In genomic region chr9:106614616-106615015, GRCm38 (mm10) we compare ENCODE assay signal across 33 mouse cellular contexts. TPM values are rescaled to one million over a fixed set of nuclear protein-coding genes. Genes with fewer than 3 reads are reported as not detected.
DNase-seq lines count a peak whose midpoint lies in the region; ATAC-seq and TF ChIP-seq lines count a peak whose summit lies in the region.
"Had no signal": no experiment of that assay in that cellular context is flagged by ENCODE, and none has a peak within 500 bp of the region (broad histone marks: within the 10 kb centered on the region; RNA-seq: fewer than 3 reads in every experiment).

No protein-coding gene starts in this region.

- no peak overlapping the region for H3K4me2 ChIP-seq in hindbrain, postnatal 0 days (ENCODE audit: low read depth, low read length)
- H3K4me2 ChIP-seq in hindbrain, embryonic 12.5 days (replicated peaks), result no peak overlapping the region
- H3K4me2 ChIP-seq in lung, embryonic 15.5 days, result peak overlapping the region; percentile 6; the same call in 1 of the 2 replicates
- H3K4me2 ChIP-seq: forebrain, embryonic 13.5 days; heart, embryonic 13.5 days; hindbrain, embryonic 15.5 days had no signal

- H3K27me3 ChIP-seq in hindbrain, postnatal 0 days (ENCODE audit: insufficient read depth, low read length), result no peaks in the 10 kb centered on the region
- no peaks in the 10 kb centered on the region for H3K27me3 ChIP-seq in hindbrain, embryonic 12.5 days
- no peaks in the 10 kb centered on the region for H3K27me3 ChIP-seq in lung, embryonic 15.5 days
- H3K27me3 ChIP-seq: forebrain, embryonic 13.5 days; hindbrain, embryonic 15.5 days had no signal

- H3K9ac ChIP-seq in hindbrain, postnatal 0 days (replicated peaks; ENCODE audit: low read length), result no peak overlapping the region
- H3K9ac ChIP-seq in hindbrain, embryonic 12.5 days, result no peak overlapping the region
- no peak overlapping the region for H3K9ac ChIP-seq in lung, embryonic 15.5 days
- H3K9ac ChIP-seq: forebrain, embryonic 13.5 days; heart, embryonic 13.5 days; hindbrain, embryonic 15.5 days had no signal

- H3K27ac ChIP-seq in hindbrain, postnatal 0 days, result no peak overlapping the region
- no peak overlapping the region for H3K27ac ChIP-seq in hindbrain, embryonic 12.5 days
- no peak overlapping the region for H3K27ac ChIP-seq in lung, embryonic 15.5 days
- H3K27ac ChIP-seq: forebrain, embryonic 10.5 days; forebrain, embryonic 13.5 days; gastrocnemius, adult 2 months; heart, embryonic 13.5 days; hindbrain, embryonic 15.5 days had no signal

- intact Hi-C loops in left cerebral cortex, postnatal 14 days (cut with DNase I), result no loop called here

- WGBS in hindbrain, postnatal 0 days, result 43% methylated on average over 3 of the region's 3 CpGs
- WGBS in hindbrain, embryonic 12.5 days, result 46% methylated on average over 3 of the region's 3 CpGs
- WGBS in lung, embryonic 15.5 days, result 9% methylated on average over 3 of the region's 3 CpGs

- no peaks in the 10 kb centered on the region for H3K36me3 ChIP-seq in hindbrain, postnatal 0 days (ENCODE audit: insufficient read depth, low read length)
- no peaks in the 10 kb centered on the region for H3K36me3 ChIP-seq in hindbrain, embryonic 12.5 days
- H3K36me3 ChIP-seq in lung, embryonic 15.5 days, result no peaks in the 10 kb centered on the region
- H3K36me3 ChIP-seq: forebrain, embryonic 10.5 days; G1E; heart, embryonic 13.5 days; hindbrain, embryonic 15.5 days had no signal

- no peak for TF ChIP-seq CTCF in hindbrain, postnatal 0 days (IDR thresholded peaks at IDR 0.05; ENCODE audit: low read depth)

- H3K9me3 ChIP-seq in hindbrain, postnatal 0 days (ENCODE audit: low read length), result no peaks in the 10 kb centered on the region
- 0 out of 2 replicates have a peak, but pooled peaks cover 3% of the 10 kb centered on the region for H3K9me3 ChIP-seq in hindbrain, embryonic 12.5 days (replicated peaks)
- no peaks in the 10 kb centered on the region for H3K9me3 ChIP-seq in lung, embryonic 15.5 days
- H3K9me3 ChIP-seq: forebrain, embryonic 13.5 days; G1E; hindbrain, embryonic 15.5 days had no signal

- DNase-seq in hindbrain, postnatal 0 days (ENCODE audit: low spot score), result peak; percentile 45
- no peak for DNase-seq in lung, postnatal 14 days
- peak; percentile 4 for DNase-seq in lung, postnatal 36 days
- no peak for DNase-seq in lung, postnatal 10 days
- peak; percentile 25 for DNase-seq in ZHBTc4 (ENCODE audit: low read depth, low spot score)
- DNase-seq in left cerebral cortex, postnatal 14 days (ENCODE audit: low spot score in 2 of 2), result no peak
- DNase-seq: adrenal gland, adult 8-10 months; adrenal gland, postnatal 25 days; B cell, adult 2 months; cerebellum, adult 18-20 months; cerebellum, adult 9-10 months; cerebellum, postnatal 14 days; gastrocnemius, adult 2 months; gastrocnemius, postnatal 14 days; heart, adult 18-20 months; heart, postnatal 14 days; heart, postnatal 4 days had no signal

- H3K4me1 ChIP-seq in hindbrain, postnatal 0 days (ENCODE audit: insufficient read depth, low read length), result no peaks in the 10 kb centered on the region
- no peaks in the 10 kb centered on the region for H3K4me1 ChIP-seq in hindbrain, embryonic 12.5 days
- no peaks in the 10 kb centered on the region for H3K4me1 ChIP-seq in lung, embryonic 15.5 days
- H3K4me1 ChIP-seq: forebrain, embryonic 13.5 days; heart, embryonic 13.5 days; hindbrain, embryonic 15.5 days had no signal

- H3K4me3 ChIP-seq in hindbrain, postnatal 0 days (ENCODE audit: low read length), result no peak overlapping the region
- H3K4me3 ChIP-seq in hindbrain, embryonic 12.5 days, result no peak overlapping the region
- H3K4me3 ChIP-seq in lung, embryonic 15.5 days, result no peak overlapping the region
- H3K4me3 ChIP-seq: forebrain, embryonic 10.5 days; forebrain, embryonic 13.5 days; gastrocnemius, adult 2 months; heart, embryonic 13.5 days; hindbrain, embryonic 15.5 days had no signal

- ATAC-seq in hindbrain, postnatal 0 days, result no peak
- no peak for ATAC-seq in hindbrain, embryonic 12.5 days (ENCODE audit: low FRiP score)
- no peak for ATAC-seq in lung, embryonic 15.5 days (ENCODE audit: borderline replicate concordance, extremely low read depth, low FRiP score, low TSS enrichment)
- ATAC-seq: activated CD4-positive, CD25-positive, alpha-beta regulatory T cell, adult 4 months; forebrain, embryonic 13.5 days; forebrain, embryonic 16.5 days; Patski had no signal

RNA-seq across cellular contexts. Expression of gene Iqcf6, which starts 11.8 kb away (rescaled TPM):
- total RNA-seq in hindbrain, postnatal 0 days (2014; rRNA removed), result not detected in 2 replicates
- polyA plus RNA-seq in hindbrain, postnatal 0 days (2015; fragmentation: Nextera tagmentation; extraction: Ambion mirVana), result not detected in 2 replicates
- not detected in 2 replicates for polyA plus RNA-seq in hindbrain, embryonic 12.5 days (2016; fragmentation: Nextera tagmentation; extraction: Ambion mirVana)
- polyA plus RNA-seq in lung, embryonic 15.5 days (2015; fragmentation: Nextera tagmentation; extraction: Ambion mirVana), result not detected in 2 replicates
- total RNA-seq in left cerebral cortex, postnatal 14 days (2021), result not detected
- total RNA-seq: adrenal gland, adult 8-10 months; adrenal gland, postnatal 25 days; CH12.LX; G1E; gastrocnemius, adult 2 months; gastrocnemius, postnatal 14 days; gastrocnemius, postnatal 4 days; heart, adult 18-20 months; heart, postnatal 14 days; heart, postnatal 4 days had no signal
- polyA plus RNA-seq: activated CD4-positive, CD25-positive, alpha-beta regulatory T cell, adult 4 months; embryonic facial prominence, embryonic 11.5 days; embryonic facial prominence, embryonic 14.5 days; forebrain, embryonic 10.5 days; forebrain, embryonic 13.5 days; forebrain, embryonic 16.5 days; G1E; heart, embryonic 13.5 days; heart, embryonic 16.5 days; hindbrain, embryonic 11.5 days; hindbrain, embryonic 15.5 days; Patski had no signal

RNA-seq across cellular contexts. Expression of gene Grm2, which starts 41.3 kb away (rescaled TPM):
- 12.2 and 14.3 TPM in 2 replicates for total RNA-seq in hindbrain, postnatal 0 days (2014; rRNA removed)
- 9.8 and 12.0 TPM in 2 replicates for polyA plus RNA-seq in hindbrain, postnatal 0 days (2015; fragmentation: Nextera tagmentation; extraction: Ambion mirVana)
- 4.4 and 4.7 TPM in 2 replicates for polyA plus RNA-seq in hindbrain, embryonic 12.5 days (2016; fragmentation: Nextera tagmentation; extraction: Ambion mirVana)
- 0.25 TPM in 1 of 2 replicates, not detected in the other for polyA plus RNA-seq in lung, embryonic 15.5 days (2015; fragmentation: Nextera tagmentation; extraction: Ambion mirVana)
- total RNA-seq in left cerebral cortex, postnatal 14 days (2021), result 10 to 100 TPM; 62.1 to 69.6 TPM
- total RNA-seq: adrenal gland, adult 8-10 months; adrenal gland, postnatal 25 days; CH12.LX; gastrocnemius, adult 2 months; gastrocnemius, postnatal 14 days; gastrocnemius, postnatal 4 days; heart, adult 18-20 months; heart, postnatal 14 days; heart, postnatal 4 days had no signal
- polyA plus RNA-seq: G1E; heart, embryonic 13.5 days; heart, embryonic 16.5 days; Patski had no signal

RNA-seq across cellular contexts. Expression of gene Iqcf4, which starts 43.8 kb away (rescaled TPM):
- total RNA-seq in hindbrain, postnatal 0 days (2014; rRNA removed), result not detected in 2 replicates
- polyA plus RNA-seq in hindbrain, postnatal 0 days (2015; fragmentation: Nextera tagmentation; extraction: Ambion mirVana), result not detected in 2 replicates
- polyA plus RNA-seq in hindbrain, embryonic 12.5 days (2016; fragmentation: Nextera tagmentation; extraction: Ambion mirVana), result not detected in 2 replicates
- not detected in 2 replicates for polyA plus RNA-seq in lung, embryonic 15.5 days (2015; fragmentation: Nextera tagmentation; extraction: Ambion mirVana)
- not detected for total RNA-seq in left cerebral cortex, postnatal 14 days (2021)
- total RNA-seq: adrenal gland, adult 8-10 months; adrenal gland, postnatal 25 days; CH12.LX; G1E; gastrocnemius, adult 2 months; gastrocnemius, postnatal 14 days; gastrocnemius, postnatal 4 days; heart, adult 18-20 months; heart, postnatal 14 days; heart, postnatal 4 days had no signal
- polyA plus RNA-seq: activated CD4-positive, CD25-positive, alpha-beta regulatory T cell, adult 4 months; embryonic facial prominence, embryonic 11.5 days; embryonic facial prominence, embryonic 14.5 days; forebrain, embryonic 10.5 days; forebrain, embryonic 13.5 days; forebrain, embryonic 16.5 days; G1E; heart, embryonic 13.5 days; heart, embryonic 16.5 days; hindbrain, embryonic 11.5 days; hindbrain, embryonic 15.5 days; Patski had no signal

RNA-seq across cellular contexts. Expression of gene Iqcf3, which starts 53.2 kb away (rescaled TPM):
- not detected in 2 replicates for total RNA-seq in hindbrain, postnatal 0 days (2014; rRNA removed)
- polyA plus RNA-seq in hindbrain, postnatal 0 days (2015; fragmentation: Nextera tagmentation; extraction: Ambion mirVana), result not detected in 2 replicates
- polyA plus RNA-seq in hindbrain, embryonic 12.5 days (2016; fragmentation: Nextera tagmentation; extraction: Ambion mirVana), result not detected in 2 replicates
- not detected in 2 replicates for polyA plus RNA-seq in lung, embryonic 15.5 days (2015; fragmentation: Nextera tagmentation; extraction: Ambion mirVana)
- total RNA-seq in left cerebral cortex, postnatal 14 days (2021), result not detected
- total RNA-seq: adrenal gland, adult 8-10 months; adrenal gland, postnatal 25 days; CH12.LX; G1E; gastrocnemius, adult 2 months; gastrocnemius, postnatal 14 days; gastrocnemius, postnatal 4 days; heart, adult 18-20 months; heart, postnatal 14 days; heart, postnatal 4 days had no signal
- polyA plus RNA-seq: activated CD4-positive, CD25-positive, alpha-beta regulatory T cell, adult 4 months; embryonic facial prominence, embryonic 11.5 days; embryonic facial prominence, embryonic 14.5 days; forebrain, embryonic 10.5 days; forebrain, embryonic 13.5 days; forebrain, embryonic 16.5 days; G1E; heart, embryonic 13.5 days; heart, embryonic 16.5 days; hindbrain, embryonic 11.5 days; hindbrain, embryonic 15.5 days; Patski had no signal

Comparison
In these comparisons a context has a peak if more than half of its experiments do, and no peak if none do; other contexts are left out.
1. DNase-seq: peak in hindbrain, postnatal 0 days (single experiment), lung, postnatal 36 days (single experiment) and ZHBTc4 (single experiment); none in lung, postnatal 14 days (single experiment), lung, postnatal 10 days (single experiment) and left cerebral cortex, postnatal 14 days (0 of 2).